Mouse (Mus musculus): ENCODE measurements around the gene Fcrls.

Gene Fcrls
- long read RNA-seq, experiment 1, partial matches to known transcripts, result 0 of 1 reads
- long read RNA-seq, experiment 1, other reads (novel, unspliced or antisense), result 0 of 1 reads
- long read RNA-seq, experiment 2, partial matches to known transcripts, result 0 of 1 reads
- long read RNA-seq, experiment 2, other reads (novel, unspliced or antisense), result 0 of 1 reads

DNA sequence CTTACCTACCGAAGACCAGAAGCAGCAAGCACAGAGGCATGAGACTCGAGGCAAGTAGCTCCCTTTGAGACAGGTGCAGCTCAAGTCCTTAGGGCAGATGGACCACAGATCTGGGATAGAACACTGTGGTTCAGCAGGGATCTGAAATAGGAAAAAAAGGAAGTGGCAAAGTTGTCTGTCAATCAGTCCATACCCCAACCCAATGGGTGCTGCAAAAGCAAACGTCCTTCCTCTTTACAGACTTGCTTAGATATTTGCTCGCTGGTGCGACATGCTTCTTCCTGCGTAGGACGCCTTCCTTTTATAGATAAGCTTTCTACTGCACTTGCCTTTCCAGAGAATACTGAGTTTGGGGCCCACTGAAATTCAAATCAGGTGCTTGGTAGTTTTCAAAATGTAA is at the start of gene Fcrls:
Gene Fcrls, minus strand, starts transcription at position 303 of the 400 bp plus-strand sequence.
- intact Hi-C loops (cut with DNase I), result no loop called here

DNA sequence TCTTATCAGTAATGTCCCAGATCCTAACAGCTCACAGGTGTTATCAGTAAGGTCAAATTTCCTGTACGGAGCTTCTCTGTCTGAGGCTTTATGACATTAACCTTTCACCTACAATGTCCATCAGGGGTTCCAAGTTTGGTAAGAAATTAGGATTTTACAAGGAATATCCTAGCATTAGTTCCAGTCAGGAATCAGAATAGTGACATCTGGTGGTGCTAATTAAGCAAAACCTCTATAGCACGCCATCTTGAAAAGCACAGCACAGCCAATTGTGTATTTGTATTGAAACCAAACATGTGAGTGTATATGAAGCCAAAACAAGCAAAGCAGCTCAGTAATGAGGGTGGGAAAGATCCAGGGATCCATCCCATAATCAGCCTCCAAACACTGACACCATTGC is 46.4 kb upstream of the Fcrls start:
- intact Hi-C loops (cut with DNase I), result loop anchor here (5.0 kb wide), 1 partner anchor 68 kb away; no protein-coding TSS in a partner anchor

DNA sequence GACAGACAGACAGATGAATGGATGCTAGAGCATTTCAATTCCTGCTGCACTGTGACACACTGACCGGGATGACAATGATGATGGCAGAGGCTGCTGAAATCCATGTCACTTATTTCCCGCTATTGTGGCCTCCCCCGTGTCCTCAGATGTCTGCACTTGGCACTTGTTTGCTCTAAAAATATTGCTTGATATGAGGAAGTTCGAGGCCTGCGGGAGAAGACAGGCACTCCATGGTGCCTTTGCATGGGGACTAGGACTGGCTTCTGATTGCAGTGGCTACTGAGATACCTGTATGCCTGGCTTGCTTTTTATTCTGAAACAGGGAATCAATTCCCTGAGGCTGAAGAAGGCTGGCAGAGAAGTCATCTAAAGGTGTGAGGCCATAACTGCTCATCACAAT is 36.4 kb upstream of the Fcrls start:
- intact Hi-C loops (cut with DNase I), result no loop called here

- intact Hi-C loops (cut with DNase I), result no loop called here
Observed at GRCm38 (mm10) chr3:87274372-87274771, 10.8 kb upstream of the Fcrls start.

- intact Hi-C loops (cut with DNase I), result no loop called here
Observed at GRCm38 (mm10) chr3:87266581-87266980, 3.0 kb upstream of the Fcrls start.

- intact Hi-C loops (cut with DNase I), result no loop called here
Observed at GRCm38 (mm10) chr3:87255239-87255638, 8.3 kb downstream of the Fcrls start.

DNA sequence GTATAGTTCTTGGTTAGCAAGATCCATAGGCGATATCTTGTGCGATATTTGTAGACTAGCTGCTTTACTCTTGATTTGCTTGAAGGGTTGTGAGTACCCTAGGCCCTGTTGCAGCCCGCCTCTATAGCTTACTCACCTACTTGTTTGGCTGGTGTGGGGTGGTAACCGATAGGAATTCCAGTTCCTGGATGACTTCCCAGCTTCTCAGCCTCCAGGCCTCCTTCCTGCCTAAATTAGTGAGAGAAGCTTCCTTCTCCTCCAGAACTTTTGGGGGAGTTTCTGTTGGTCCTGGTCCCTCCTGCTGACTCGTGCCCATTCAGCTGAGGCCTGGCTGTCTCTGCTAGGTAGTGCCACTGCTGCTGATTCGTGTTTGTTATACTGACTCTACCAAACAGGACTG is 14.0 kb downstream of the Fcrls start:
- intact Hi-C loops (cut with DNase I), result no loop called here

GRCm38 (mm10) chr3:87247292-87247691 is 16.2 kb downstream of the Fcrls start:
- intact Hi-C loops (cut with DNase I), result no loop called here

DNA sequence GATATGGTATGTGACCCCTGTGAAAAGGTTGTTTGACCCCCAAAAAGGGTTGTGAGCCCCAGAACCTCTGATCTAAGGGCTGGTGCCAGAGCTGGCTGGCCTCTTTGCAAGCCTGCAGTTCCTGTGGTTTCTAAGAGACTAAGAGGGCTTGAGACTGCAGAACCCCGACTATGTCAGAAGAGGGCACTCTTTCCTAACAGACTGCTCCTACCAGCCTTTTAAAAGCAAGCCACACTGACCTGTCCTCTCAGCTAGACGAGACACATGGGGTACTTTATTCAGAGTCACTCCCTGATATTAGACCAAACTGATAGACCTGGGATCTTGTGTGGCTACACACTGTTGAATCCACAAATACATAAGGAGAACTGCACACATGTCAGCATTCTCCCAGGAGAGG is 19.9 kb downstream of the Fcrls start:
- intact Hi-C loops (cut with DNase I), result loop anchor here (1.0 to 5.0 kb wide), 2 partner anchors 64 to 256 kb away; no protein-coding TSS in a partner anchor

DNA sequence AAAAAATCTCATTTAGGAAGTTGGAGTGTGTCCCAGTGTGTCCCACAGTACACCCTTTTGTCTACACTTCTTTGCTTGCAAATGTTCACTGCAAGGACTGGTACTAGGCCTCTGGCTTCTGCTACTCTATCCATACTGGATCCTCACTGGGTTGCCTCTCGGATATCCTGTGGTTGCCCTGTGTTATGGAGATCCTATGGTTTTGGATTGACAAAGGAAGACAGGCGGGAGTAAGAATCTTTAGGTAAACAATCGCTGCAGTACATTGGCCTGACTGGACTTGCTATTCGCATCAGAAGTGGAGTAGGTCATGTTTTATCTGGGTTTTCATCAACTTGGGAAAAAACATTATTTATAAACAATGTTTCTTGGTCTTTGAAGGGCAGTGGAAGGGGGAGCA is 22.6 kb downstream of the Fcrls start:
- intact Hi-C loops (cut with DNase I), result loop anchor here (5.0 kb wide), 1 partner anchor 66 kb away; no protein-coding TSS in a partner anchor

DNA sequence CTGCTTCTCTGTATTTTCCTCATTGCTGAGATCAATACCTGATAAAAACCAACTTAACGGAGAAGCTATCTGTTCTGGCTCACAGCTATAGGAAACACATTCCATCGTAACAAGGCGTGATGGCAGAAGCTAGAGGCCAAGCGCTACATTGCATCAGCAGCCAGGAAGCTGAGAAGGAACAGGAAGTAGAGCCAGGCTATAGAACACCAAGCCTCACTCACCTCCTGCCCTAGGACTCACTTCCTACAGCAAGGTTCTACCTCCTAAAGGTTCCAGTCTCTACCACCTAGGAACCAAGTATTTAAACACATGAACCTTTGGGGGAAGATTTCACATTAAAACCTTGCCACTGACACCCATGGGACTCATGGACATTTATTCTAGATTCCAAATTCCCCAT is 39.9 kb downstream of the Fcrls start:
- intact Hi-C loops (cut with DNase I), result no loop called here

DNA sequence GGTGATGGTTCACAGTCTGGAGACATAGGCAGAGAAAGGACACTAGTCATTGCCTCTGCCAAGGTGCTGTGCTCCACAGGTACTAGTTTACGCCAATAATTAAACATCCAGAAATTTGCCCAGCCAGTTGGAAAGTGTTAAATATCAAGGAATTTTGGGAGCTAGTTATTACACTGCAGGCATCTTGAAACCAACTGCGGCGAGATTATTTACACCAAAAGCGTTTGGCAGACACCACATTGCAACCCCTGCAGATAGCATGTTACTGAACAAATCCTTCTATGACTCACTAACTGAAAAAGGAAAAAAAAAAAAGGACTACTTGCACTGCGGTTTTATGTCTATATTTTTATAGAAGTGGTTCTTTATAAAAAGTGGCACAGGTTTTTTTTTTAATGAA is 41.2 kb downstream of the Fcrls start:
- intact Hi-C loops (cut with DNase I), result no loop called here

- intact Hi-C loops (cut with DNase I), result no loop called here
Observed at GRCm38 (mm10) chr3:87215176-87215575, 48.4 kb downstream of the Fcrls start.

GRCm38 (mm10) chr3:87214221-87214864 is 49.2 kb downstream of the Fcrls start:
- intact Hi-C loops (cut with DNase I), result no loop called here

- intact Hi-C loops (cut with DNase I), result no loop called here
Observed at GRCm38 (mm10) chr3:87206336-87207075, 57.0 kb downstream of the Fcrls start.

All from adrenal gland (tissue).